Mouse (Mus musculus): ENCODE data around the gene Brdt. TPM values are rescaled to one million over a fixed set of nuclear protein-coding genes. Genes with fewer than 3 reads are reported as not detected.

Brdt gene
- polyA plus RNA-seq (2015; fragmentation: Nextera tagmentation; extraction: Ambion mirVana), result 1.9 and 2.0 TPM in 2 replicates

DNA sequence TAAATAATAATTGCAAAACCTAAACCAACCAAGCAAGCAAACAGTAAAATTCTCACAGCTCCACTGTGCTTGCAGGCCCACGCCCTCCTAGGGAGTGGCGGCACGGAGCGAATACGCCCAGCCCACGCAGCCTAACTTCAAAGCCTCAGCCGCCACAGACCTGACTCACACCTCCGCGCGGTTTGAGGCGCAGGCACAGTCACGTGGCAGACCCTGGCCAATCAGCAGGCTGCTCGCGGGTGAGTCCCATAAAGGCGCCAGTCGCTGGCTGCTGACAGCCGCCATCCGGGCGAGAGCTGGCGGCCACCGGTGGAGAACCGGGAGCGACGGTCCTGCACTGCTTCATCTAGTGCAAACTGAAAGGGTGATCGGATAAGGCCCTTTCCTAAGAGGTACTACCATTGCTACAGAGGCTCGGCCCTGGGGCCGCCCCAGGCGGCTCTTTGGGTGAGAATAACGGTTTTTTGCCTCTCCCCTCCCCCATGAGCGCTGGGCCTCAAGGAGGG is at the start of gene Brdt:
Gene Brdt (plus strand): TSS at position 244 of the 506 bp plus-strand sequence.
- no peak for ATAC-seq (ENCODE audit: low read depth)

DNA sequence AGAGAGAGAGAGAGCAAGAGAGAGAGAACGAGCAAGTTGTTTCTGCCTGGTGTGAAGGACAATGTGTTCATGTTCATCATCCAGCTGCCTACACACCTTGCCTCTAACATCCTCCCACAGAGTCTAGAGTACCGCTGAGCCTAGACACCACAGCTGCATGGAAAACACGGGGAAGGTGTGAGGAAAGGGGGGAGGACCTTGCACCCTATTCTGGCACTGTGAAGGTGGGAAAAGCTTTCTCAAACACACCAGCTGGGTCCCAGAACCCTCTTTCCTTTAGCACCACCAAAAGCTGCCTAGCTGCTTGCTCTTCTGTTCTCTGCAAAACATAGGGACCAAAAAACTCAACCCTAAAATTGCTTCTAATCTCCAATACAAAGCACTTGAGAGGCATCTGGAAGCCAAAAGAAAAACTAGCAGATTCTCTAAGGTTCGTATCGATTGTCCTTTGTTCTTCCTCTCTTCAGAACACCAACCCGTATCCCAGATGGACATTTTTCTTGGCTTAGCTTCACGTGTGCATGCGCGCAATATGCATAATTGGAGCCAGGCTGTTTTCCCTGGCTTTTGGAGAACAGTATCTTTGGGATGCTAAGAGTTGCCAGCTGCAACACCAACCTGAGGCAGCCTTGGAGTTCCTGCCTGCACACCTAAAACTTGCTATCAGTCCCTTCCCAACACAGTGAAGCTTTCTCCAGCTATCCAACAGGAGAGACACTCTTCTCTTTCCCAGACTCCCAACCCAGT is 48.2 kb upstream of the Brdt start:
- H3K9me3 ChIP-seq (ENCODE audit: control insufficient read depth, low read length), result peaks cover 3% of the 10 kb centered on the region; the same call in 1 of the 2 replicates
- peaks cover 10% of the 10 kb centered on the region; the same call in 1 of the 2 replicates for H3K4me1 ChIP-seq (replicated peaks; ENCODE audit: control insufficient read depth, insufficient read depth, low read length)
- no peak overlapping the region for H3K9ac ChIP-seq (ENCODE audit: low read length)
- no peak overlapping the region for H3K27ac ChIP-seq (ENCODE audit: low read length)
- no peaks in the 10 kb centered on the region for H3K36me3 ChIP-seq (ENCODE audit: control insufficient read depth, insufficient read depth, low read length)
- H3K27me3 ChIP-seq (ENCODE audit: control insufficient read depth, insufficient read depth, low read depth, low read length), result no peaks in the 10 kb centered on the region
- no peak overlapping the region for H3K4me3 ChIP-seq (ENCODE audit: low read length)
- no peak overlapping the region for H3K4me2 ChIP-seq (ENCODE audit: low read depth, low read length)
- WGBS, result 74% methylated on average over 9 of the region's 9 CpGs
- ATAC-seq (ENCODE audit: low read depth), result no peak

More for the DNA sequence above, at the start of gene Brdt:
- Histone ChIP-seq H3K27ac (ENCODE audit: low read length) (no peak within 1 kb of the TSS), H3K9ac (ENCODE audit: low read length) (no peak within 1 kb of the TSS), H3K4me1 (replicated peaks; ENCODE audit: control insufficient read depth, insufficient read depth, low read length) (no peaks in the 10 kb centered on the region), H3K36me3 (ENCODE audit: control insufficient read depth, insufficient read depth, low read length) (no peaks in the 10 kb centered on the region), H3K4me2 (ENCODE audit: low read depth, low read length) (no peak within 1 kb of the TSS), H3K4me3 (ENCODE audit: low read length) (no peak within 1 kb of the TSS), H3K27me3 (ENCODE audit: control insufficient read depth, insufficient read depth, low read depth, low read length) (no peaks in the 10 kb centered on the region), H3K9me3 (ENCODE audit: control insufficient read depth, low read length) (no peaks in the 10 kb centered on the region)
- 90% methylated on average over 30 of the region's 30 CpGs for WGBS

DNA sequence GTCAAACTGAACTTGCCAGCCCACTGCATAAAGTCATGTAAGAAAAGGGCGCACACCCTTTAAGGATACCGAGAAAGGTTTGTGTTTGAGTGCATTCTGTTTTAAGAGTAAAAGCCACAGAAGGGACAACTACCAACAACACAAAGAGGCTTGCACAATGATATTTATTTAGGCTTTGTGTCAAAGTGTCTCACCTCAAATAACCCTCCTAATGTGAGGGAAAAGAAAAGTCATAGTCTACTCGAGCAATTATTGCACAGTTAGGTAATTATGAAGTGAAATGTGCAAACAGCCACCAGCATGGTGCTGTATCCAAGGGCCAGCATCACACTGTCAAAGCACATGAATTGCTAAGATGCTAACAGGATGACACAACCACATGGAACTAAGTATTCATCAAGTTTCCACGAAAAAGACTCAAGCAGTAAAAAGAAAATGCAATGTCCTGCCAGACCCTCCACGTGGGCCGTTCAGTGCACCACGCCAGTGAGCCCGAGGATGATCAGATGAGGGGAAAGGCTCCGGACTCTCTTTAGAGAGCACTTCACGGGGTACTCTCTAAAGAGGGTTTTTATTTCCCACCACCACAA is 46.9 kb upstream of the Brdt start:
- no peak overlapping the region for H3K27ac ChIP-seq (ENCODE audit: low read length)
- no peaks in the 10 kb centered on the region for H3K36me3 ChIP-seq (ENCODE audit: control insufficient read depth, insufficient read depth, low read length)
- H3K27me3 ChIP-seq (ENCODE audit: control insufficient read depth, insufficient read depth, low read depth, low read length), result no peaks in the 10 kb centered on the region
- no peak overlapping the region for H3K9ac ChIP-seq (ENCODE audit: low read length)
- no peak overlapping the region for H3K4me3 ChIP-seq (ENCODE audit: low read length)
- peaks cover 3% of the 10 kb centered on the region; the same call in 1 of the 2 replicates for H3K9me3 ChIP-seq (ENCODE audit: control insufficient read depth, low read length)
- peaks cover 10% of the 10 kb centered on the region for H3K4me1 ChIP-seq (replicated peaks; ENCODE audit: control insufficient read depth, insufficient read depth, low read length)
- no peak overlapping the region for H3K4me2 ChIP-seq (ENCODE audit: low read depth, low read length)
- WGBS, result 62% methylated on average over 10 of the region's 10 CpGs
- no peak for ATAC-seq (ENCODE audit: low read depth)

DNA sequence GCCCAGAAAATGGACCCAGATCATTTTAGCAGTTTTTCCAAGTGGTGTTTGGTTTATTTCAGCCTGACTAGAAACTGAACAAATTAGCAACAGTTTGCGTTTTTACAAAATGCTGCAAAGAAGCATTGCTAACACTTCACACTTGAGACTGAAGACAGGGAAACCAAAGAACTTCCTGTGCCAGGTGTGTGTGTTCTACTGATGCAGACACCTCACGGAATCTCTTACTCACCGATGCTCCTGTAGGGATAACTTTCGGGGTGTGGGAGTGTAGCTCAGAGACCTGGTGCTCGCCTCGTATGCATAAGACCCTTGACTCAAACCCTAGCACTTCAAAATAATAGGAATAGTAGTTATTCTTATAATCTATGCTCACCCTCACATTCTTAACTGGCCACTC is 45.4 kb upstream of the Brdt start:
- Histone ChIP-seq H3K27ac (ENCODE audit: low read length) (no peak overlapping the region), H3K36me3 (ENCODE audit: control insufficient read depth, insufficient read depth, low read length) (no peaks in the 10 kb centered on the region), H3K27me3 (ENCODE audit: control insufficient read depth, insufficient read depth, low read depth, low read length) (no peaks in the 10 kb centered on the region), H3K9me3 (ENCODE audit: control insufficient read depth, low read length) (peaks cover 1% of the 10 kb centered on the region; the same call in 1 of the 2 replicates), H3K4me3 (ENCODE audit: low read length) (no peak overlapping the region), H3K9ac (ENCODE audit: low read length) (no peak overlapping the region), H3K4me1 (replicated peaks; ENCODE audit: control insufficient read depth, insufficient read depth, low read length) (peaks cover 14% of the 10 kb centered on the region), H3K4me2 (ENCODE audit: low read depth, low read length) (no peak overlapping the region)
- 73% methylated on average over 6 of the region's 6 CpGs for WGBS
- ATAC-seq (ENCODE audit: low read depth), result no peak

DNA sequence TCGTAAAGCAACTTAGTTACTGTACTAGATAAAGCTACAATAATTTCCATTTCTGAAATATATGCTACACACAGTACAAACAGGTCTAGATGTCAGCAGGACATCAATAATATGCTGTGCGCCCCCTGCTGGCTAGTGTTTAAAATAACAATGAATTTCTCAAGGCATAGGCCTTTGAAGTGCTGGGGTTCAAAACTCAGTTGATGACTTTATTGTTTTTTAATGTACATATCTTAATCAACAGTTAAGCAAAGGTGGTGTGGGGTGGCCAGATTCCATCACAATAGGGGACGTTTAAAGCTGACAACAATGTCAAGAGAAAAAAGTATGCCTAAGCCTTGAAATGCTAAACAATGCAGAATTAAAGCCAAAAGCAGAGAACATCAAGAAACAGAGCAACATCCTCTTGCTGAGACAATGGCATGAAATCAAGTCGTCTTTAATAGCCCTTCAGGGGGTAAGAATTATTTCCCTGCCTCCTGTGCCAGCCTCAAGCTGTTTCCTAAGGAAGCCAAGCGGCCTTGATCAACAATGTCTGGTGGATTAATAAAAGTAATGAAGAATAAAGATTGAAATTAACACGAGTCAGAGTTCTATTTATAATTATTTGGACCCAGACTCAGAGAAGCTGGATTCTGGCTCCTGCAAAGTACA is 43.6 kb upstream of the Brdt start:
- peak overlapping the region; percentile 94 for H3K4me3 ChIP-seq (ENCODE audit: low read length)
- H3K27ac ChIP-seq (ENCODE audit: low read length), result peak overlapping the region; percentile 51
- no peak for ATAC-seq (ENCODE audit: low read depth)
- H3K27me3 ChIP-seq (ENCODE audit: control insufficient read depth, insufficient read depth, low read depth, low read length), result no peaks in the 10 kb centered on the region; the same call in 1 of the 2 replicates
- peak overlapping the region; percentile 87 for H3K4me2 ChIP-seq (ENCODE audit: low read depth, low read length)
- no peaks in the 10 kb centered on the region for H3K36me3 ChIP-seq (ENCODE audit: control insufficient read depth, insufficient read depth, low read length)
- H3K9me3 ChIP-seq (ENCODE audit: control insufficient read depth, low read length), result no peaks in the 10 kb centered on the region
- peaks cover 14% of the 10 kb centered on the region for H3K4me1 ChIP-seq (replicated peaks; ENCODE audit: control insufficient read depth, insufficient read depth, low read length)
- peak overlapping the region; percentile 93 for H3K9ac ChIP-seq (ENCODE audit: low read length)
- WGBS, result 19% methylated on average over 6 of the region's 6 CpGs

DNA sequence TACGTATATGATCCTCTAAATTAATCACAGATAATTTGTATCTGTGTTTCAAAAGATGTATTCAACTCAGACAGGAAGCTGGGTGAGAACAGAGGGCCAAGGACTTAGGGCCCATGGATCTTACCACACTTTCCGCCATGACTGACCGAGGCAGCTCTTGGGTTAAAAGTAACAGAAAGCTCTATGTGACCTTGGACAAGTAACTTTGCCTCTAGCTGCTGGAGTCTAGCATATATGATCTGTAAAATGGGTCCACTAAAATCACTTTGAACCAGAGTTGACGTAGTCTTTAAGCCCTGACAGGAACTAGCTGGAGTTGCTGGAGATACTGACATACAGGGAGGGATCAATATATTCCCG is 43.1 kb upstream of the Brdt start:
- H3K27me3 ChIP-seq (ENCODE audit: control insufficient read depth, insufficient read depth, low read depth, low read length), result no peaks in the 10 kb centered on the region; the same call in 1 of the 2 replicates
- peaks cover 14% of the 10 kb centered on the region for H3K4me1 ChIP-seq (replicated peaks; ENCODE audit: control insufficient read depth, insufficient read depth, low read length)
- H3K4me3 ChIP-seq (ENCODE audit: low read length), result peak overlapping the region; percentile 94
- no peaks in the 10 kb centered on the region for H3K36me3 ChIP-seq (ENCODE audit: control insufficient read depth, insufficient read depth, low read length)
- ATAC-seq (ENCODE audit: low read depth), result no peak
- H3K9me3 ChIP-seq (ENCODE audit: control insufficient read depth, low read length), result no peaks in the 10 kb centered on the region
- peak overlapping the region; percentile 93 for H3K9ac ChIP-seq (ENCODE audit: low read length)
- peak overlapping the region; percentile 96; the same call in 1 of the 2 replicates for H3K27ac ChIP-seq (ENCODE audit: low read length)
- WGBS, result 41% methylated on average over 5 of the region's 5 CpGs
- peak overlapping the region; percentile 87 for H3K4me2 ChIP-seq (ENCODE audit: low read depth, low read length)

DNA sequence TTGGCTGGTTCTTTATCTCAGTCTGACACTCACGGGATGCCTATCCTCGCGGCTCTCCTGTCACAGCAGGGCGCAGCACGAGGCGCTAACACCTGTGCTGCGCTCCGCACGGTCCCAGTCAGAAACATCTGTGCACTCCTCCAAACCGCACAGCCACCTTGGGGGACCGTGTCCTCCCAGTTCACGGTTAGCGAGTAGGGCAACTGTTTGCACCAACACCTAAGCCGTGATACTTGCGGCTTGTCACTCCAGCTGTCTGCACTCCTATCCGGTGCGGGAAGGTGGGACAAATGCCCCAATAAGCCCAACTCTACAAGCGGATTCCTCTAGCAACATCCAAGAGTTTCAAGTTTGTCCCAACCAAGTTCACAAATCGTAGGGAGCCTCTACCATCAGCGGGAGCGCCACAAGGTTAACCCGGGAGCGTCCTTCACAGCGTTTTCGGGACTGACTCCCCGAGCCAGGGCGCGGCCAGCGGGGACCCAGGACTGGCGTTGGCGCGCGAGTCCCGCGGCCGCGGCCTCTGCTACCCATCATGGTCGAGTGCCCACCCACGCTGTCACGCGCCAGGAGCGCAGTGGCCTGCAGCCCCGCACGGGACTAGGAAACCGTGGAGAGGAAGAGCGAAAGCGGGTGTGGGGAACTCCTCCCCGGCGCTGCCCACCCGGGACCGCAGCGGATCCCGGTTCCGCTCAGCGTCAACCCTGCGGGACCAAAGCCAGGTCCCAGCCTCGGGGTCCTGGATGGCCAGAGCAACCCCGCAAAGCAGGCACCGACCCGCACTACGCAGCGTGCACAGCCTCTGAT is 42.3 kb upstream of the Brdt start:
- H3K27ac ChIP-seq (ENCODE audit: low read length), result peak overlapping the region; percentile 96
- H3K9ac ChIP-seq (ENCODE audit: low read length), result peak overlapping the region; percentile 93
- no peaks in the 10 kb centered on the region; the same call in 1 of the 2 replicates for H3K27me3 ChIP-seq (ENCODE audit: control insufficient read depth, insufficient read depth, low read depth, low read length)
- WGBS, result under 1% methylated on average over 62 of the region's 62 CpGs
- H3K9me3 ChIP-seq (ENCODE audit: control insufficient read depth, low read length), result no peaks in the 10 kb centered on the region
- no peaks in the 10 kb centered on the region for H3K36me3 ChIP-seq (ENCODE audit: control insufficient read depth, insufficient read depth, low read length)
- peak overlapping the region; percentile 87 for H3K4me2 ChIP-seq (ENCODE audit: low read depth, low read length)
- H3K4me1 ChIP-seq (replicated peaks; ENCODE audit: control insufficient read depth, insufficient read depth, low read length), result peaks cover 14% of the 10 kb centered on the region
- H3K4me3 ChIP-seq (ENCODE audit: low read length), result peak overlapping the region; percentile 94
- no peak; the same call in none of the 2 replicates for ATAC-seq (ENCODE audit: low read depth)

DNA sequence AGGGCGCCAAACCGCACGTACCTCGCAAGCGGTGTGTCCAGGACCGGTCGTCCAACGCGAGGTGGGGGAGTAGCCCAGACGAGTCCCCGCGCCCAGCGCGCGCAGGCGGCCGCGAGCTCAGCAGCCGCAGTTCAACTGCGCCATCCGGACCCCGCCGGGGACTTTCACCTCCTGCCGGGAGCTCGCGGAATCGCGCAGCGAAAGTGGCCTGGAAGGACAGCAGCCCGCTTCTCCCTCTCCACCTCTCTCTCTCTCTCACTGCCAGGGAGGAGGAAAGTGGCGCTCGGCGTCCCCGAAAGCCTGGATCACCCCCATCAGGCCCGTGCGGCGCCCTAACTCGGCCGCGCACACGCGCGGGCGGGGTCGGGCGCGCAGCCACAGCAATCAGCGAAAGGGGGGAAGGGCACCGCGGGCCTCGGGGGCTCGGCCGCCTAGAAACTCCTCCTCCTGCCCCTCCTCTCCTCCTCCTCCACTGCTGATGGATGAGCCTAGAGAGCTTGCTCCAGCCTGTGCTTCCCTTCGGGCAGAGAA is 41.7 kb upstream of the Brdt start, which contains the start of gene Tgfbr3:
Gene Tgfbr3 (minus strand): TSS at position 396 of the 531 bp plus-strand sequence.
- peak within 1 kb of the TSS; percentile 96 for H3K27ac ChIP-seq (ENCODE audit: low read length)
- under 1% methylated on average over 53 of the region's 54 CpGs for WGBS
- ATAC-seq (ENCODE audit: low read depth), result peak; percentile 94
- H3K4me3 ChIP-seq (ENCODE audit: low read length), result peak within 1 kb of the TSS; percentile 94
- peak within 1 kb of the TSS; percentile 87 for H3K4me2 ChIP-seq (ENCODE audit: low read depth, low read length)
- H3K36me3 ChIP-seq (ENCODE audit: control insufficient read depth, insufficient read depth, low read length), result no peaks in the 10 kb centered on the region
- H3K27me3 ChIP-seq (ENCODE audit: control insufficient read depth, insufficient read depth, low read depth, low read length), result no peaks in the 10 kb centered on the region; the same call in 1 of the 2 replicates
- H3K4me1 ChIP-seq (replicated peaks; ENCODE audit: control insufficient read depth, insufficient read depth, low read length), result peaks cover 14% of the 10 kb centered on the region
- peak within 1 kb of the TSS; percentile 93 for H3K9ac ChIP-seq (ENCODE audit: low read length)
- H3K9me3 ChIP-seq (ENCODE audit: control insufficient read depth, low read length), result no peaks in the 10 kb centered on the region
